Mouse (Mus musculus): ENCODE measurements around the gene Stat3. TPM values are rescaled to one million over a fixed set of nuclear protein-coding genes. Genes with fewer than 3 reads are reported as not detected.

Gene Stat3
- polyA plus RNA-seq, 1 experiment from 2014 or later = 30.6 TPM

GRCm38 (mm10) chr11:100879321-100880078 lies 59.8 kb downstream of the Stat3 start:
- Histone ChIP-seq H3K9me3 (ENCODE audit: control insufficient read depth, low read length) (no peaks in the 10 kb centered on the region), H3K27me3 (ENCODE audit: control insufficient read depth, insufficient read depth, low read length) (no peaks in the 10 kb centered on the region), H3K4me1 (ENCODE audit: control insufficient read depth, insufficient read depth, low read length) (no peaks in the 10 kb centered on the region), H3K27ac (replicated peaks; ENCODE audit: low read depth, low read length) (no peak overlapping the region), H3K4me3 (replicated peaks; ENCODE audit: low read depth, low read length) (no peak overlapping the region), H3K4me2 (ENCODE audit: low read length) (no peak overlapping the region), H3K9ac (replicated peaks; ENCODE audit: low read length) (no peak overlapping the region), H3K36me3 (ENCODE audit: control insufficient read depth, insufficient read depth, low read length) (no peaks in the 10 kb centered on the region)
- no peak for ATAC-seq (ENCODE audit: low FRiP score, low TSS enrichment)
- 83% methylated on average over 15 of the region's 15 CpGs for WGBS
- no peak for DNase-seq

- no peak for ATAC-seq (ENCODE audit: low FRiP score, low TSS enrichment)
- H3K36me3 ChIP-seq (ENCODE audit: control insufficient read depth, insufficient read depth, low read length) = no peaks in the 10 kb centered on the region
- no peaks in the 10 kb centered on the region for H3K9me3 ChIP-seq (ENCODE audit: control insufficient read depth, low read length)
- H3K9ac ChIP-seq (replicated peaks; ENCODE audit: low read length) = no peak overlapping the region
- H3K27me3 ChIP-seq (ENCODE audit: control insufficient read depth, insufficient read depth, low read length) = no peaks in the 10 kb centered on the region
- no peak for DNase-seq
- no peak overlapping the region for H3K4me2 ChIP-seq (ENCODE audit: low read length)
- no peak overlapping the region for H3K4me3 ChIP-seq (replicated peaks; ENCODE audit: low read depth, low read length)
- H3K4me1 ChIP-seq (ENCODE audit: control insufficient read depth, insufficient read depth, low read length) = no peaks in the 10 kb centered on the region
- H3K27ac ChIP-seq (replicated peaks; ENCODE audit: low read depth, low read length) = no peak overlapping the region
- WGBS = 65% methylated on average over 3 of the region's 3 CpGs
Measured at GRCm38 (mm10) chr11:100875761-100876160, 63.6 kb downstream of the Stat3 start.

GRCm38 (mm10) chr11:100870968-100871350 lies 68.4 kb downstream of the Stat3 start:
- H3K36me3 ChIP-seq (ENCODE audit: control insufficient read depth, insufficient read depth, low read length) = no peaks in the 10 kb centered on the region
- no peak overlapping the region for H3K27ac ChIP-seq (replicated peaks; ENCODE audit: low read depth, low read length)
- no peaks in the 10 kb centered on the region for H3K27me3 ChIP-seq (ENCODE audit: control insufficient read depth, insufficient read depth, low read length)
- H3K9ac ChIP-seq (replicated peaks; ENCODE audit: low read length) = no peak overlapping the region
- DNase-seq (no peak), ATAC-seq (ENCODE audit: low FRiP score, low TSS enrichment) (no peak)
- no peaks in the 10 kb centered on the region for H3K4me1 ChIP-seq (ENCODE audit: control insufficient read depth, insufficient read depth, low read length)
- no peaks in the 10 kb centered on the region for H3K9me3 ChIP-seq (ENCODE audit: control insufficient read depth, low read length)
- H3K4me3 ChIP-seq (replicated peaks; ENCODE audit: low read depth, low read length) = no peak overlapping the region
- WGBS = 80% methylated on average over 8 of the region's 8 CpGs
- no peak overlapping the region for H3K4me2 ChIP-seq (ENCODE audit: low read length)

GRCm38 (mm10) chr11:100870256-100870967 lies 68.9 kb downstream of the Stat3 start:
- no peak for DNase-seq
- no peaks in the 10 kb centered on the region for H3K9me3 ChIP-seq (ENCODE audit: control insufficient read depth, low read length)

GRCm38 (mm10) chr11:100865618-100866017 lies 73.7 kb downstream of the Stat3 start:
- no peak for DNase-seq
- Histone ChIP-seq H3K27me3 (ENCODE audit: control insufficient read depth, insufficient read depth, low read length) (peaks cover 6% of the 10 kb centered on the region), H3K4me1 (ENCODE audit: control insufficient read depth, insufficient read depth, low read length) (no peaks in the 10 kb centered on the region), H3K4me3 (replicated peaks; ENCODE audit: low read depth, low read length) (no peak overlapping the region), H3K4me2 (ENCODE audit: low read length) (no peak overlapping the region), H3K9ac (replicated peaks; ENCODE audit: low read length) (no peak overlapping the region), H3K36me3 (ENCODE audit: control insufficient read depth, insufficient read depth, low read length) (no peaks in the 10 kb centered on the region), H3K9me3 (ENCODE audit: control insufficient read depth, low read length) (no peaks in the 10 kb centered on the region), H3K27ac (replicated peaks; ENCODE audit: low read depth, low read length) (no peak overlapping the region)
- 86% methylated on average over 7 of the region's 7 CpGs for WGBS
- ATAC-seq (ENCODE audit: low FRiP score, low TSS enrichment) = no peak

More at GRCm38 (mm10) chr11:100870256-100870967, 68.9 kb downstream of the Stat3 start:
- ATAC-seq (ENCODE audit: low FRiP score, low TSS enrichment) = no peak
- H3K27ac ChIP-seq (replicated peaks; ENCODE audit: low read depth, low read length) = no peak overlapping the region
- H3K4me2 ChIP-seq (ENCODE audit: low read length) = no peak overlapping the region
- no peak overlapping the region for H3K4me3 ChIP-seq (replicated peaks; ENCODE audit: low read depth, low read length)
- H3K36me3 ChIP-seq (ENCODE audit: control insufficient read depth, insufficient read depth, low read length) = no peaks in the 10 kb centered on the region
- 83% methylated on average over 10 of the region's 10 CpGs for WGBS
- H3K27me3 ChIP-seq (ENCODE audit: control insufficient read depth, insufficient read depth, low read length) = no peaks in the 10 kb centered on the region
- no peak overlapping the region for H3K9ac ChIP-seq (replicated peaks; ENCODE audit: low read length)
- no peaks in the 10 kb centered on the region for H3K4me1 ChIP-seq (ENCODE audit: control insufficient read depth, insufficient read depth, low read length)

GRCm38 (mm10) chr11:100863141-100863540 lies 76.2 kb downstream of the Stat3 start:
- H3K9me3 ChIP-seq (ENCODE audit: control insufficient read depth, low read length) = no peaks in the 10 kb centered on the region
- ATAC-seq (ENCODE audit: low FRiP score, low TSS enrichment) (no peak), DNase-seq (no peak)
- WGBS = 92% methylated on average over 10 of the region's 10 CpGs
- H3K4me3 ChIP-seq (replicated peaks; ENCODE audit: low read depth, low read length) = no peak overlapping the region
- H3K36me3 ChIP-seq (ENCODE audit: control insufficient read depth, insufficient read depth, low read length) = no peaks in the 10 kb centered on the region
- H3K27ac ChIP-seq (replicated peaks; ENCODE audit: low read depth, low read length) = no peak overlapping the region
- peaks cover 14% of the 10 kb centered on the region for H3K27me3 ChIP-seq (ENCODE audit: control insufficient read depth, insufficient read depth, low read length)
- no peaks in the 10 kb centered on the region for H3K4me1 ChIP-seq (ENCODE audit: control insufficient read depth, insufficient read depth, low read length)
- no peak overlapping the region for H3K4me2 ChIP-seq (ENCODE audit: low read length)
- no peak overlapping the region for H3K9ac ChIP-seq (replicated peaks; ENCODE audit: low read length)

GRCm38 (mm10) chr11:100861836-100862235 lies 77.5 kb downstream of the Stat3 start:
- H3K27ac ChIP-seq (replicated peaks; ENCODE audit: low read depth, low read length) = no peak overlapping the region
- DNase-seq (no peak), ATAC-seq (ENCODE audit: low FRiP score, low TSS enrichment) (no peak)
- H3K4me3 ChIP-seq (replicated peaks; ENCODE audit: low read depth, low read length) = no peak overlapping the region
- no peaks in the 10 kb centered on the region for H3K9me3 ChIP-seq (ENCODE audit: control insufficient read depth, low read length)
- no peak overlapping the region for H3K4me2 ChIP-seq (ENCODE audit: low read length)
- H3K27me3 ChIP-seq (ENCODE audit: control insufficient read depth, insufficient read depth, low read length) = peaks cover 14% of the 10 kb centered on the region
- H3K9ac ChIP-seq (replicated peaks; ENCODE audit: low read length) = no peak overlapping the region
- no peaks in the 10 kb centered on the region for H3K4me1 ChIP-seq (ENCODE audit: control insufficient read depth, insufficient read depth, low read length)
- WGBS = 31% methylated on average over 3 of the region's 3 CpGs
- H3K36me3 ChIP-seq (ENCODE audit: control insufficient read depth, insufficient read depth, low read length) = no peaks in the 10 kb centered on the region

- ATAC-seq (ENCODE audit: low FRiP score, low TSS enrichment) = no peak
- peaks cover 14% of the 10 kb centered on the region for H3K27me3 ChIP-seq (ENCODE audit: control insufficient read depth, insufficient read depth, low read length)
- 89% methylated on average over 7 of the region's 7 CpGs for WGBS
- no peaks in the 10 kb centered on the region for H3K9me3 ChIP-seq (ENCODE audit: control insufficient read depth, low read length)
- no peaks in the 10 kb centered on the region for H3K4me1 ChIP-seq (ENCODE audit: control insufficient read depth, insufficient read depth, low read length)
- no peak for DNase-seq
- no peak overlapping the region for H3K4me2 ChIP-seq (ENCODE audit: low read length)
- H3K4me3 ChIP-seq (replicated peaks; ENCODE audit: low read depth, low read length) = no peak overlapping the region
- H3K36me3 ChIP-seq (ENCODE audit: control insufficient read depth, insufficient read depth, low read length) = no peaks in the 10 kb centered on the region
- H3K9ac ChIP-seq (replicated peaks; ENCODE audit: low read length) = no peak overlapping the region
- no peak overlapping the region for H3K27ac ChIP-seq (replicated peaks; ENCODE audit: low read depth, low read length)
Measured at GRCm38 (mm10) chr11:100861335-100861734, 78.0 kb downstream of the Stat3 start.
